Mouse (Mus musculus): Measurements from ENCODE around the gene Akr1c12.

GRCm38 (mm10) chr13:4313907-4314306 lies 34.7 kb upstream of the Akr1c12 start:
- TF ChIP-seq CTCF (IDR thresholded peaks at IDR 0.05; ENCODE audit: low read depth, low read length) (no peak), POLR2A (IDR thresholded peaks at IDR 0.05; ENCODE audit: borderline replicate concordance, low read depth, low read length) (no peak)

All from bone marrow macrophage, adult 2 months (primary cell).